9 mouse cellular contexts compared by ENCODE assay signal in genomic region chr11:59778181-59778873, GRCm38 (mm10). TPM values are rescaled to one million over a fixed set of nuclear protein-coding genes. Genes with fewer than 3 reads are reported as not detected.
DNase-seq lines count a peak whose midpoint lies in the region; ATAC-seq and TF ChIP-seq lines count a peak whose summit lies in the region.
"Had no signal": no experiment of that assay in that cellular context is flagged by ENCODE, and none has a peak within 500 bp of the region (broad histone marks: within the 10 kb centered on the region; RNA-seq: fewer than 3 reads in every experiment).

No protein-coding gene starts in this region.

- TF ChIP-seq CTCF in G1E (IDR thresholded peaks at IDR 0.05; ENCODE audit: low read depth, low read length): peak; percentile 100
- peak; percentile 68 for TF ChIP-seq CTCF in bone marrow macrophage, adult 2 months (IDR thresholded peaks at IDR 0.05; ENCODE audit: low read depth, low read length)
- TF ChIP-seq CTCF in small intestine, adult 2 months (IDR thresholded peaks at IDR 0.05; ENCODE audit: extremely low read depth, insufficient read length, insufficient replicate concordance, low read depth, low read length): peak; percentile 97

- intact Hi-C loops in heart, postnatal 14 days (cut with DNase I): loop anchor here (2.0 kb wide), 1 partner anchor 156 kb away; no protein-coding TSS in a partner anchor

- peak; percentile 45 for ATAC-seq in G1E (ENCODE audit: extremely low read depth, insufficient number of reproducible peaks, low FRiP score, poor library complexity, severe bottlenecking)
- ATAC-seq in erythroid progenitor cell, adult 5-6 weeks (replicated peaks; ENCODE audit: low FRiP score, poor library complexity, severe bottlenecking): peak; percentile 86
- ATAC-seq in inflammation-experienced regulatory T-cells, adult 6 months: no peak

- 55% methylated on average over 9 of the region's 9 CpGs for WGBS in small intestine, adult 2 months

- DNase-seq in G1E (ENCODE audit: low spot score): peak; percentile 65
- DNase-seq in heart, postnatal 14 days: peak; percentile 82 to 89
- DNase-seq in layer of hippocampus, postnatal 14 days (ENCODE audit: low spot score in 2 of 2): peak; percentile 69 to 75
- DNase-seq in lung, postnatal 4 days: peak; percentile 86 to 89

- no peak for TF ChIP-seq POLR2A in bone marrow macrophage, adult 2 months (IDR thresholded peaks at IDR 0.05; ENCODE audit: borderline replicate concordance, low read depth, low read length)
- TF ChIP-seq POLR2A in small intestine, adult 2 months (IDR thresholded peaks at IDR 0.05; ENCODE audit: low read depth, low read length): no peak

- no peaks in the 10 kb centered on the region for H3K4me1 ChIP-seq in G1E (ENCODE audit: insufficient read depth, low read depth, low read length)
- H3K4me1 ChIP-seq in bone marrow macrophage, adult 2 months (ENCODE audit: control insufficient read depth, insufficient read depth, low read length): peaks cover 6% of the 10 kb centered on the region
- H3K4me1 ChIP-seq in small intestine, adult 2 months (ENCODE audit: control insufficient read depth, insufficient read depth, insufficient read length, low read length): no peaks in the 10 kb centered on the region
- H3K4me1 ChIP-seq: neural tube, embryonic 13.5 days had no signal

- H3K9me3 ChIP-seq in G1E (replicated peaks): no peaks in the 10 kb centered on the region
- H3K9me3 ChIP-seq: neural tube, embryonic 13.5 days had no signal

- H3K36me3 ChIP-seq in G1E (replicated peaks): peaks cover 50% of the 10 kb centered on the region
- peaks cover 27% of the 10 kb centered on the region for H3K36me3 ChIP-seq in small intestine, adult 2 months (ENCODE audit: control insufficient read depth, insufficient read depth, low read length)

- no peak overlapping the region for H3K27ac ChIP-seq in bone marrow macrophage, adult 2 months (ENCODE audit: insufficient read depth, low read depth, low read length)
- H3K27ac ChIP-seq in small intestine, adult 2 months (ENCODE audit: insufficient read depth, low read depth, low read length): no peak overlapping the region
- H3K27ac ChIP-seq: neural tube, embryonic 13.5 days had no signal

- H3K4me3 ChIP-seq in G1E (ENCODE audit: low read depth, low read length): no peak overlapping the region
- H3K4me3 ChIP-seq in bone marrow macrophage, adult 2 months (ENCODE audit: insufficient read depth, low read length): no peak overlapping the region
- no peak overlapping the region for H3K4me3 ChIP-seq in small intestine, adult 2 months (ENCODE audit: low read depth, low read length)
- H3K4me3 ChIP-seq: neural tube, embryonic 13.5 days had no signal

- no peaks in the 10 kb centered on the region for H3K27me3 ChIP-seq in G1E (ENCODE audit: insufficient read depth, low read length)
- H3K27me3 ChIP-seq in small intestine, adult 2 months (ENCODE audit: control insufficient read depth, insufficient read depth, low read length): no peaks in the 10 kb centered on the region
- H3K27me3 ChIP-seq: neural tube, embryonic 13.5 days had no signal

RNA-seq across cellular contexts. Expression of gene Pld6, which starts 9.1 kb away (rescaled TPM):
- total RNA-seq in G1E (2014; fragmentation: Nextera tagmentation): not detected in 2 replicates
- not detected in 2 replicates for total RNA-seq in G1E (2017)
- not detected in 2 replicates for polyA plus RNA-seq in G1E (2012)
- not detected in 2 replicates for polyA plus RNA-seq in bone marrow macrophage, adult 2 months (2012; ENCODE audit: insufficient read depth, insufficient read length, missing spikeins)
- total RNA-seq in erythroid progenitor cell, adult 5-6 weeks (2015; ENCODE audit: low replicate concordance): not detected in 2 replicates
- total RNA-seq in erythroid progenitor cell, adult 5-6 weeks (2017; ENCODE audit: low replicate concordance): not detected in 2 replicates
- under 1 TPM; 0.54 to 0.76 TPM for total RNA-seq in heart, postnatal 14 days (2021)
- under 1 TPM; 0.91 to 0.92 TPM for total RNA-seq in layer of hippocampus, postnatal 14 days (2021)
- polyA plus RNA-seq in small intestine, adult 2 months (2012; rRNA removed): 0.72 and 1.3 TPM in 2 replicates
- polyA plus RNA-seq in inflammation-experienced regulatory T-cells, adult 6 months (2017; shearing (Covaris generic)): under 1 TPM in 1 of 3 experiments, not detected in 2; 0.51 TPM

RNA-seq across cellular contexts. Expression of gene Flcn, which starts 31.5 kb away (rescaled TPM):
- 40.0 and 54.7 TPM in 2 replicates for total RNA-seq in G1E (2014; fragmentation: Nextera tagmentation)
- 60.9 and 69.8 TPM in 2 replicates for total RNA-seq in G1E (2017)
- polyA plus RNA-seq in G1E (2012): 31.2 and 34.9 TPM in 2 replicates
- 71.7 and 76.6 TPM in 2 replicates for polyA plus RNA-seq in bone marrow macrophage, adult 2 months (2012; ENCODE audit: insufficient read depth, insufficient read length, missing spikeins)
- total RNA-seq in erythroid progenitor cell, adult 5-6 weeks (2015; ENCODE audit: low replicate concordance): 2.1 and 5.0 TPM in 2 replicates
- total RNA-seq in erythroid progenitor cell, adult 5-6 weeks (2017; ENCODE audit: low replicate concordance): 2.3 and 5.4 TPM in 2 replicates
- 10 to 100 TPM; 42.7 to 43.5 TPM for total RNA-seq in heart, postnatal 14 days (2021)
- 10 to 100 TPM; 34.6 to 40.1 TPM for total RNA-seq in layer of hippocampus, postnatal 14 days (2021)
- polyA plus RNA-seq in small intestine, adult 2 months (2012; rRNA removed): 9.9 and 23.8 TPM in 2 replicates
- polyA plus RNA-seq in inflammation-experienced regulatory T-cells, adult 6 months (2017; shearing (Covaris generic)): 10 to 100 TPM; 19.6 to 30.6 (median 23.2) TPM

Comparison
In these comparisons a context has a peak if more than half of its experiments do, and no peak if none do; other contexts are left out.
1. RNA of gene Flcn, which starts 31.5 kb away (total RNA-seq): 40.0 to 69.8 TPM in G1E, 42.7 to 43.5 TPM in heart, postnatal 14 days and 34.6 to 40.1 TPM in layer of hippocampus, postnatal 14 days; 2.1 to 5.4 TPM in erythroid progenitor cell, adult 5-6 weeks; every median in the first group is over 4 times any median in the second.
2. Peak in every context shown above with its lines, with median percentiles within 50 percentile points of each other: DNase-seq and CTCF ChIP-seq.